Mouse (Mus musculus) megakaryocyte, embryonic 14.5 days (primary cell): ENCODE measurements around the gene Urod. TPM values are rescaled to one million over a fixed set of nuclear protein-coding genes. Genes with fewer than 3 reads are reported as not detected.
A peak's percentile ranks its signal among the peaks of the same experiment; 100 is the strongest.

Experiments
- H3K27me3 ChIP-seq: replicated peaks from 2 replicates; pipeline ENCODE3; 2012; ENCODE audit warnings: inconsistent platforms
- H3K36me3 ChIP-seq: replicated peaks from 2 replicates; pipeline ENCODE3; 2012; ENCODE audit warnings: low read length, inconsistent platforms, mixed read lengths
- H3K4me1 ChIP-seq: 2 replicates; pipeline ENCODE4 v1.6.1; 2012; ENCODE audit warnings: inconsistent platforms
- H3K4me3 ChIP-seq: replicated peaks from 2 replicates; pipeline ENCODE3; 2012; ENCODE audit warnings: moderate library complexity, mild to moderate bottlenecking, inconsistent platforms
- H3K9me3 ChIP-seq: 2 replicates; pipeline ENCODE4 v1.6.1; 2012; ENCODE audit warnings: inconsistent platforms
- FLI1 ChIP-seq: IDR thresholded peaks from 2 replicates; pipeline ENCODE4 v1.6.1; 2012; ENCODE audit warnings: low read length, inconsistent platforms, mixed read lengths
- GATA1 ChIP-seq: IDR thresholded peaks from 3 replicates; pipeline ENCODE4 v1.6.1; 2012; ENCODE audit warnings: mixed read lengths, low read length, inconsistent platforms, borderline replicate concordance
- polyA plus RNA-seq: library from polyadenylated mRNA; stranded (reverse); fragments of >175 nt; gene quantifications from 2 replicates; pipeline ENCODE4 v1.2.3, GENCODE M21; 2012; ENCODE audit warnings: low replicate concordance; ENCODE audit not compliant: insufficient read depth

Urod gene
- polyA plus RNA-seq, 1 experiment: 36.2 TPM

DNA sequence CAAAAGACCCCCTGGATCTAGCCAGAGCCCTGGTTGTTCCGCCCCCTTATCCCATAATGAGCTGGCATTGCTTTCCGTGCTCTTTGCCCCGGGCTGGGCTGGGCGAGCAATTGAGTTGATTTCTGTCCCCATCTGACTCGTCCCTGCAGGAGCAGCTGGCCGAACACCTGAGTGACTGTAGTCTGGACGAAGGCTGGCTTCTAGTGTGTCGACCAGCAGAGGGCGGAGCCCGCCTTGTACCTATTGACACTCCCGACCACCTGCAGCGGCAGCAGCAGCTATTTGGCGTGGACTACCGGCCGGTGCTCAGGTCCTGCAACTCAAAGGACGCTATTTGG is 1.6 kb upstream of the Urod start:
- Histone ChIP-seq H3K36me3 (peaks cover 62% of the 10 kb centered on the region), H3K27me3 (no peaks in the 10 kb centered on the region), H3K9me3 (no peaks in the 10 kb centered on the region), H3K4me1 (peaks cover 47% of the 10 kb centered on the region), H3K4me3 (peak overlapping the region; percentile 97)
- TF ChIP-seq FLI1 (no peak), GATA1 (no peak)

DNA sequence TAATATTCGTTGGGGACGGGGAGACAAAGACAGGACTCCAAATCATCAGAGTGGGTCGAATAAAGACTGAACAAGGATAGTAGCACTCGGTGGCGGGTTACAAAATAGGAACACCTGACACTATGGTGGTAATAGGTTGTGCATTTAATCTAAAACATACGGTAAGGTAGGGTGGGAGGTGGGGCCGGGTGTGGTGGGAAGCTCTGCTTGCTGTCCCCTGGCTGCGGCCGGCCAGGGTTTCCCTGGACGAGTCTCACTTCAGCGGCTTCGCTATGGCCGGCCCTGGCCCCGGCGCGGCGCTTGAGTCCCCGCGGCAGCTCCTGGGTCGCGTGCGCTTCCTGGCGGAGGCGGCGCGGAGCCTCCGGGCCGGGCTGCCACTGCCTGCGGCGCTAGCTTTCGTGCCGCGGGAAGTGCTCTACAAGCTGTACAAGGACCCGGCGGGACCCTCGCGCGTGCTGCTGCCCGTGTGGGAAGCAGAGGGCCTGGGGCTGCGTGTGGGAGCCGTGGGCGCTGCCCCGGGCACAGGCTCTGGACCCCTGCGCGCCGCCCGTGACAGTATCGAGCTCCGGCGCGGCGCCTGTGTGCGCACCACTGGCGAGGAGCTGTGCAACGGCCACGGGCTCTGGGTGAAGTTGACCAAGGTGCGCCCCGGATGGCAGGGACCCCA is 1.1 kb upstream of the Urod start, which contains the start of gene Hectd3:
Hectd3 (plus strand) TSS at position 187 of the 667 bp plus-strand sequence.
- H3K4me3 ChIP-seq: peak within 1 kb of the TSS; percentile 97
- H3K27me3 ChIP-seq: no peaks in the 10 kb centered on the region
- TF ChIP-seq GATA1: no peak
- no peak for TF ChIP-seq FLI1
- peaks cover 47% of the 10 kb centered on the region for H3K4me1 ChIP-seq
- H3K9me3 ChIP-seq: no peaks in the 10 kb centered on the region
- peaks cover 62% of the 10 kb centered on the region for H3K36me3 ChIP-seq

DNA sequence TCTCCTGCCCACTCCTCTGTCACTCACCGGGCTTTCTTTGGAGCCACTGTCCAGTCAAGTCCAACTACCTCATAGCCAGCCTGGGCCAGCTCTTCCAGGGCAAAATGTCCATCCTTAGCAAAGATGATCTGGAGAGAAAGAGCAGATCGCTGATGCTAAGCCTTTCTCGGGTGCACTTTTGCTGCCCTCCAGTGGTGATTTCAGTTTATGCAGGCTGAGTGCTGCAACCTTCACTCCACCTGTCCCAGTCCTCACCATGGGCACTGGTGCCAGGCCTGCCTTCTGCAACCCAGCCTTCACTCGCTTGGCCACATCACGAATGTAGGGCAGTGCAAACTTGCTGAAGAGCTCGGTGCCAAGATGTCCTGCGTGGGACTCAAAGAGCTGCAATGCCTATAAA is 2.8 kb downstream of the Urod start:
- H3K9me3 ChIP-seq: no peaks in the 10 kb centered on the region
- H3K4me1 ChIP-seq: peaks cover 45% of the 10 kb centered on the region
- peaks cover 44% of the 10 kb centered on the region for H3K36me3 ChIP-seq
- H3K27me3 ChIP-seq: no peaks in the 10 kb centered on the region
- H3K4me3 ChIP-seq: no peak overlapping the region
- no peak for TF ChIP-seq GATA1
- no peak for TF ChIP-seq FLI1

DNA sequence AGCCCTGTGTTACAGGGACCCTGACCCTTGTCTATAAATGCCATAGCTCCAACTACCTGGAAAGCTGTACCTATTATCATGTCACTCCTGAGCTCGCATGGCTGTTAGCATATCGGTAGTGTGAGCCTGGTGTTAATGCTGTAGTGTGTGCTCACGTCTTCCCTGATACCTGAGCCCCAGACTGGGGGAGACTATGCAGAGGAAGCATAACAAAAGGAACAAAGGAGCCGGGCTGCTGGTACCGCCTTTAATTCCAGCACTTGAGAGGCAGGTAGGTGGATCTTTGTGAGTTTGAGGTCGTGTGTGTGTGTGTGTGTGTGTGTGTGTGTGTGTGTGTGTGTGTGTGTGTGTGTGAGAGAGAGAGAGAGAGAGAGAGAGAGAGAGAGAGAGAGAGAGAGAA is 4.5 kb downstream of the Urod start:
- peaks cover 44% of the 10 kb centered on the region for H3K36me3 ChIP-seq
- no peaks in the 10 kb centered on the region for H3K27me3 ChIP-seq
- no peaks in the 10 kb centered on the region for H3K9me3 ChIP-seq
- H3K4me1 ChIP-seq: peaks cover 36% of the 10 kb centered on the region
- TF ChIP-seq GATA1: no peak
- no peak for TF ChIP-seq FLI1
- H3K4me3 ChIP-seq: no peak overlapping the region

DNA sequence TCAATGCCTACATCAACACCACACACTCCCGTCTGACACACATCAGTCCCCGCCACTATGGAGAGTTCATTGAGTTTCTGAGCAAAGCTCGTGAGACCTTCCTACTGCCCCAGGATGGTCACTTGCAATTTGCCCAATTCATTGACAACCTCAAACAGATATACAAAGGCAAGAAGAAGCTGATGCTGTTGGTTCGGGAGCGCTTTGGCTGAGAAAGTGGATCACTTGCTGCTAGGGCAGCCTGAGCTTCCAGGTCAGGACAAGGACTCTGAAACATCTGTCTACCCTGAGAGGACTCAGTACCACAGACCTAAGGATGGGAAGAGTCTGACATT is 7.1 kb downstream of the Urod start:
- Histone ChIP-seq H3K4me3 (no peak overlapping the region), H3K9me3 (no peaks in the 10 kb centered on the region), H3K36me3 (peaks cover 33% of the 10 kb centered on the region), H3K4me1 (peaks cover 17% of the 10 kb centered on the region), H3K27me3 (peaks cover 5% of the 10 kb centered on the region)
- TF ChIP-seq FLI1: no peak
- TF ChIP-seq GATA1: no peak

DNA sequence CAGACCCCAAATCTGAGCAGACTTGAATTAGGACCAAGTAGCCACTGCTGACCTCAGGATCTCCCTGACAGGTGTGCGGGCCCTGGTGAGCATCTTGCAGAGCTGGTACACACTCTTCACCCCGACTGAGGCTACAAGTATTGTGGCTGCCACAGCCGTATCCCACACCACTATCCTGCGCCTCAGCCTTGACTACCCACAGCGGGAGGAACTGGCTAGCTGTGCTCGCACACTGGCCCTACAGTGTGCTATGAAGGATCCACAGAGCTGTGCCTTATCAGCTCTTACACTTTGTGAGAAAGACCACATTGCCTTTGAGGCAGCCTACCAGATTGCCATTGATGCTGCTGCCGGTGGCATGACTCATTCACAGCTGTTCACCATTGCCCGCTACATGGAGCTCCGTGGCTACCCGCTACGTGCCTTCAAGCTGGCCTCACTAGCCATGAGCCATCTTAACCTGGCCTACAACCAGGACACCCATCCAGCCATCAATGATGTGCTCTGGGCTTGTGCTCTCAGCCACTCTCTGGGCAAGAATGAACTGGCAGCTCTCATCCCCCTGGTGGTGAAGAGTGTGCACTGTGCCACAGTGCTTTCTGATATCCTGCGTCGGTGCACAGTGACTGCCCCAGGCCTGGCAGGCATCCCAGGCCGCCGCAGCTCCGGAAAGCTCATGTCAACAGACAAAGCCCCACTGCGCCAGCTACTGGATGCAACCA is 7.7 kb downstream of the Urod start:
- H3K36me3 ChIP-seq: peaks cover 28% of the 10 kb centered on the region

DNA sequence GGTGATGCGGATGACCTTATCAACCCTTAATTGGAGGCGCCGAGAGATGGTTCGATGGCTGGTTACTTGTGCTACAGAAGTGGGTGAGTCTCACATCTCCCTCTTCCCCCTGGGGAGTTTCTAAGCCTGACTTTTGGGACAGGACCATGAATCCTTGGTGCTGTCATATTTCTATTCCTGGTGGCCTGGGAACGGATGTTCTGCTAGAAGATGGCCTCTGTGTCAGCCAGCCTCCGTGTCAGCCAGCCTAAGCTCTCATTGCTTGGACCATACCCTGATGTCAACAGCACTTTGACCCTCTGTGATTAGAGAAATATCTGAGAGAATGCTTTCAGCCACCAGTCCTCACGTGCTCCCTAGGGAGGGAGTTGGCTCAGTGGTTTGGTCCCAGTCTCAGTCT is 8.5 kb downstream of the Urod start:
- peaks cover 9% of the 10 kb centered on the region for H3K4me1 ChIP-seq
- peaks cover 6% of the 10 kb centered on the region for H3K27me3 ChIP-seq
- H3K36me3 ChIP-seq: peaks cover 19% of the 10 kb centered on the region
- TF ChIP-seq GATA1 (no peak), FLI1 (no peak)
- no peak overlapping the region for H3K4me3 ChIP-seq
- H3K9me3 ChIP-seq: no peaks in the 10 kb centered on the region

More for the DNA sequence above, 7.7 kb downstream of the Urod start:
- Histone ChIP-seq H3K9me3 (no peaks in the 10 kb centered on the region), H3K27me3 (peaks cover 5% of the 10 kb centered on the region), H3K4me3 (peak overlapping the region; percentile 2), H3K4me1 (peaks cover 15% of the 10 kb centered on the region)
- TF ChIP-seq GATA1 (no peak), FLI1 (no peak)

DNA sequence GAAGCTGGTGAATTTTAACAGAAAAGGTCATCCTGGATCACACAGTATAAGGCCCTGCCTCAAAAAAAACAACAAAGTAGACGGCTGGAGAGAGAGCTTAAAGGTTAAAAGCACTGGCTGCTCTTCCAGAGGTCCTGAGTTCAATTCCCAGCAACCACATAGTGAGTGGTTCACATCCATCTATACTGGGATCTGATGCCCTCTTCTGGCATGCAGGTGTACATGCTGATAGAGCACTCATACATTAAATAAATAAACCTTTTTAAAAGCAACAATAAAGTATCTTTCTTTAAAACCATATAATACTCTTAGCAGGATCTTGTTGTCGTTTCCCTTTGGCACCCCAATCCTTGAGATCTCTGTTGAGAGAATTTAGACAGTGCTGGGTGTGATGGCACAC is 17.7 kb downstream of the Urod start:
- peaks cover 9% of the 10 kb centered on the region for H3K27me3 ChIP-seq
- H3K36me3 ChIP-seq: no peaks in the 10 kb centered on the region
- TF ChIP-seq FLI1 (no peak), GATA1 (no peak)
- H3K4me3 ChIP-seq: no peak overlapping the region
- peaks cover 5% of the 10 kb centered on the region; the same call in 1 of the 2 replicates for H3K4me1 ChIP-seq
- no peaks in the 10 kb centered on the region for H3K9me3 ChIP-seq

DNA sequence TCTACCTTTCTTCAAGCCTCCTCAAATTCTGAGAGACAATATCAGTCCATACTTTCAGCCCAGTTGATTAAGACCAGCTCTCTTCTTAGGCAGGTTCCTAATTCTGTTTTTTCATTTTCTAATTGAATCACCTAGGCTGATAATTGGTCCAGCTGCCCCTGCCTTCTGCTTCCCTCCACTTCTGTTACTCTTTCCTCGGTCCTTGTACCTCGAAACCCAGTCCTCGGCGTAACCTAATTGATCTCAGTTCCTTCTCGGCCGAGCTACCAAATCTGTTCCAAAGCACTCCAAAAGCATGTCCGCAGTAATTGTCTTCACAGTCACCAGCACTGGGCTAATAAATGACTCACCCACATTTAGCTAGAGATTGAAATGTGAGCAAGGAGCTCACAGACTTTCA is 39.3 kb downstream of the Urod start:
- Histone ChIP-seq H3K4me1 (peaks cover 2% of the 10 kb centered on the region; the same call in 1 of the 2 replicates), H3K9me3 (no peaks in the 10 kb centered on the region), H3K36me3 (no peaks in the 10 kb centered on the region), H3K4me3 (no peak overlapping the region), H3K27me3 (peaks cover 9% of the 10 kb centered on the region)
- TF ChIP-seq FLI1 (no peak), GATA1 (no peak)

DNA sequence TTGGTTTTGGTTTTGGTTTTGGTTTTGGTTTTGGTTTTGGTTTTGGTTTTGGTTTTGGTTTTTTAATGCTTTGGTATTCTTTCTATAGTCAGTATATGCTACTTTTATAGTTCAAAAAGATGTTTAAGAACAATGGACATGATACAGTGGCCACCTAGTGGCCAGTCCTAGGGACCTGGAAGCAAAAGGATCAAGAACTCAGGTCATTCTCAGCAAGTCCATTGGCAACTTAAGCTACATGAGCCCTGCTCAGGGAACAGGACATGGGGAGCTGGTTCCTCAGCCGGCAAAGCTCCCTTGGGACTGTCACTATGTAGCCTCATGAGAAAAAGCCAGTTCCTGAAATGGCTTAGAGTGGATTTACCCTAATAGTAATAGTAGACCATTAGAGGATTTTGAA is 42.6 kb downstream of the Urod start:
- H3K27me3 ChIP-seq: peaks cover 6% of the 10 kb centered on the region
- H3K9me3 ChIP-seq: no peaks in the 10 kb centered on the region
- H3K36me3 ChIP-seq: no peaks in the 10 kb centered on the region
- no peaks in the 10 kb centered on the region; the same call in 1 of the 2 replicates for H3K4me1 ChIP-seq
- TF ChIP-seq GATA1 (no peak), FLI1 (no peak)
- peak overlapping the region; percentile 20 for H3K4me3 ChIP-seq
